Mouse (Mus musculus) small intestine, adult 2 months (tissue): ENCODE measurements around the gene Rpl10a.

ENCODE experiments used
- CTCF ChIP-seq: fragments of 200-500 bp; IDR thresholded peaks from 2 replicates; pipeline ENCODE4 v1.5.1; 2012; ENCODE audit warnings: low read depth, mild to moderate bottlenecking, control low read depth, inconsistent platforms, low read length, moderate library complexity, mixed read lengths; ENCODE audit not compliant: insufficient replicate concordance, insufficient read length; ENCODE audit errors: extremely low read depth
- POLR2A ChIP-seq: fragments of 200-500 bp; IDR thresholded peaks from 2 replicates; pipeline ENCODE4 v1.6.1; 2012; ENCODE audit warnings: low read depth, mild to moderate bottlenecking, control low read depth, inconsistent platforms, low read length, moderate library complexity

DNA sequence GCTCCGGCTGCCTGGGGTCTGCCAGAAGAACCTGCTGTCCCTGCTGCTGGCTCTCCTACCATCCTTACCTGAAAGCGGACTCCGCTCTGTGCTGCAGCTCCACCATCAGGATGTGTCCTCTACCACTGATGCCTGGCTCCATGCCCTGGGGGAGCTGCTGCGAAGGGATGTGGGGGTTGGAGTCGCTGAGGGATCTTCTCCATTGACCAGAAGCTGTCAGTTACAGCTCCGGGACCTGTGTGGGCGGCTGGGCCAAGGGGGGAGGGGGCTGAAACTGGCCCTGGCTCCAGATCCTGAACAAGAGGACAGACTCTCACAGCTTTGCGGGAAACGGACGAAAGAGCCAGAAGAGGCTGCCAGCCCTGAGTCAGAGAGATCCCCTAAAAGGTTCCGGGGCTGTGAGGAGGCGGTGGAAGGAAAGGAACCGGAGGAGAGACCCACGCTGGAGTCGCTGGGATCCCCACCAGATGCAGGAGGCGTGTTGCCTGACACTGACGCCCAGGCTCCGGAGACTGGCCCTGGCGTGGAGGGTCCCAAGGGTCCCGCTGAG lies 12.6 kb upstream of the Rpl10a start:
- no peak for TF ChIP-seq POLR2A
- TF ChIP-seq CTCF, result no peak
